Mouse (Mus musculus) CH12.LX (cell line): ENCODE data around the gene Cachd1.

Experiments used
- CTCF ChIP-seq, 2 experiments: IDR thresholded peaks in 1 of 2; conservative IDR thresholded peaks in 1 of 2; 2 replicates each; pipeline ENCODE4 v1.5.1; 2011 to 2012; ENCODE audit warnings: low read depth in 2 of 2, low read length in 2 of 2, improper control_type of control experiment in 1 of 2, inconsistent platforms in 1 of 2, mild to moderate bottlenecking in 1 of 2, moderate library complexity in 1 of 2
- JUND ChIP-seq: conservative IDR thresholded peaks from 2 replicates; pipeline ENCODE4 v1.6.1; 2011; ENCODE audit warnings: low read depth, low read length, improper control_type of control experiment

DNA sequence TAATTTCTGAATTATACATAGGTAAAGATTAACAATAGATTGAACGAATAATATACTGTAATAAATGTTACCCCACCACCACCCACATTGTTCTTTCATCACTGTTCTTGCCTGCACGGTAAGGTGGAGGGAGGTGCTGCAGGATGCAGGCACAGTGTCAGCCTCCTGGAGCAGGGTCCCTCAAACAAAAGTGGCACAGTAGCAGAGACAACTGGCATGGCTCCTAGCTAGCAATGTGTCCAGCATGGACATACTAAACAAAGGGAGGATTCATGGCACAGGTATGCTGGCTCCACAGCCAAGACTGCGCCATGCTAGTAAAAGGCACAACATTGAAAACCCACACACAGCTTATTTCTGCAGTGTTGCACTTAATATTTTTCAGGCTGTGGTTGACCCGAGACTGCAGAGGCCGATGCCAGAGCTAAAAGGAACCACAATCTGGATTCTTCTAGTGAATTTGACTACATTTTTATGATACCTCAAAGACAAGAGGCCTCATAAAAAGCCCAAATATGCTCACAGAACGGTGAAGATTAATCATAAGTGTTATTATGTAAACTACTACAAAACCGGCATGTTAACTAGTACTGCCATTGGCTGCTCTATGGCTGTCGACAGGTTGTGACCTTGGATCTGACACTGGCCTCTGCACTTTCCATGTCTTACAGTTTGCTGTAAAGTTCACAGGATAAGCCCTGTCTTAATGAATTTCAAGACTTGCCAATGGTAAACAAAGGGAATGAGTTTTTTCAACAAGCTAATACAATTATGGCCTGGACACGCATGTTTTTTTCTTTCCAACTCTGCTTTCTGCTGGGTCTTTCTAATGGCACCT lies 41.2 kb upstream of the Cachd1 start:
- no peak for TF ChIP-seq CTCF (conservative IDR thresholded peaks at IDR 0.05 in 1 of 2, IDR thresholded peaks at IDR 0.05 in 1 of 2; ENCODE audit: low read depth in 2 of 2, low read length in 2 of 2)
- TF ChIP-seq JUND: no peak
